Mouse (Mus musculus) cerebellum, adult 18-20 months (tissue): ENCODE measurements around the gene Olfr845.

ENCODE experiments used
- DNase-seq, 2 experiments: peaks; one replicate each; pipeline ENCODE4 v3.0.0; 2021

The Olfr845 gene

DNA sequence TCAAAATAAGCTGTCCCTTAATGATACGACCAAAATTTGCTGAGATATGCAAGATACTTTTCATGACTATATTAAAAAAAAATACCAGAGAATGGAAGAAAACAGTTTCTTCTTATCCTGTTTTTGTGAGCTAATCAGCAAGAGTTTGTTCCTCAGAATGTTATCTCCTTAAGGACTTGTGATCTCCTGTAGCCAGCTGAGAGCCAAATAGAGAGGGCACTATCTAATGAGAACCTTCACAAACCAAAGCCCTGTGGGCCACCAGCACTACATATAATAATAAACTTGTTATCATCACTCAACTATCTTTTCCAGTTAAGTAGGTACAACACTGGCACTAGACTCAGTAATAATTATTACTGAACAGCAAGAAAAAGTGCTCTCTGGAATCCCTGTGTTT, at the start of gene Olfr845:
Olfr845 (plus strand) TSS at position 301 of the 400 bp plus-strand sequence.
- DNase-seq = no peak

DNA sequence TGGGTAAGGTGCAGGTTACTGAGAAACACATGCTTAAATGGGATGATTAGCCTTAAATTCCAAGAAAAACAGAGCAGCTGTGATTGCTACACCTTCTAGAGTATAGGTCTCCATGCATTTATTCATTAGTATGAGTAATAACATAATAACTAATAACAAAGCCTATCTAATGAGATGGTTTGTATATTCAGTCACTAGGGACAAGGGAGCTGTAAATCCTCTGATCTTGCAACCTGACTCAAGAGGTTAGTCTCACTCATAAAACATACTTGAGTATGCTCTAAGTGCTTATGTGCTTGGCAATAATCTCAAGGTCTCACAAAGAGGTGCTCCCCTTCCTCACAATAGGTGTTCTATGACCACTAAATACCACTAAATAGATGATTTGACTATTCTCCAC, 20.2 kb upstream of the Olfr845 start, which contains the start of gene Olfr844:
Olfr844 (plus strand) TSS at position 301 of the 400 bp plus-strand sequence.
- no peak for DNase-seq

DNA sequence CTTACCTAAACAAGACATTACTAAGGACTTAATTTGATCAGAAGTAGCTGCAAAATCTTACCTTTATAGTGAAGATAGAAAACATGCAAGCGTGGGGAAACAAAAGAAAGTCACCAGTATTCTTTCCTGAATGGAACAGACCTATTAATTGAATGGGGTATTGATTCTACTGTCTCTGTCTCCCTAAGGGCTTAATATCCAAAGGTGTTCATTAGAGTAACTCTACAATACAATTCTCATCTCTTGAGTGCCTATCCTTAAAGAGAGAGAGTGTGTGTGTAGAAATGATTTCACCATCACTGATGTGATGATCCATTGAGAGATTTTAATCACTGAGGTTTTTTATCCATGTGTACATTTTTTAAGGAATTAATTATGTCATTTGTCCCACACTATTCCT, 27.6 kb downstream of the Olfr845 start, which contains the start of gene Olfr846:
Olfr846 (minus strand) TSS at position 101 of the 400 bp plus-strand sequence.
- no peak for DNase-seq

DNA sequence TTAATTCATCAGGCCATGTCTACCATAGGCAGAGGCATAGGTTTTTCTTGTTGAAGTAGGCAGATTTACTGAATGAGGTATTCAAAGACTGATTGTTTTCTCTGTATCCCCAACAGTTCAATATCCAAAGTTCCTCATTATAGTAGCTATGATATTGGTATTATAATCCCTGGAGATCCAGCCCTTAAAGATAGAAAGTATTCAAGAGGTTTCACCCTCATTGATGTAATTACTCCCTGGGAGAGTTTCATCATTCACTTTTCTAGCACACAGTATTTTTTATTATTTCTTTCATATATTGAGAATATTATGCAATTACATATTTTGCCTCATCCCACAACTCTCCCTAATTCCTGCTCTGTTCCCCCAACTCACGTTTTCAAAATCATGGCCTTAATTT, 42.3 kb downstream of the Olfr845 start, which contains the start of gene Olfr847:
Olfr847 (minus strand) TSS at position 101 of the 400 bp plus-strand sequence.
- no peak for DNase-seq
